In the genomic region with DNA sequence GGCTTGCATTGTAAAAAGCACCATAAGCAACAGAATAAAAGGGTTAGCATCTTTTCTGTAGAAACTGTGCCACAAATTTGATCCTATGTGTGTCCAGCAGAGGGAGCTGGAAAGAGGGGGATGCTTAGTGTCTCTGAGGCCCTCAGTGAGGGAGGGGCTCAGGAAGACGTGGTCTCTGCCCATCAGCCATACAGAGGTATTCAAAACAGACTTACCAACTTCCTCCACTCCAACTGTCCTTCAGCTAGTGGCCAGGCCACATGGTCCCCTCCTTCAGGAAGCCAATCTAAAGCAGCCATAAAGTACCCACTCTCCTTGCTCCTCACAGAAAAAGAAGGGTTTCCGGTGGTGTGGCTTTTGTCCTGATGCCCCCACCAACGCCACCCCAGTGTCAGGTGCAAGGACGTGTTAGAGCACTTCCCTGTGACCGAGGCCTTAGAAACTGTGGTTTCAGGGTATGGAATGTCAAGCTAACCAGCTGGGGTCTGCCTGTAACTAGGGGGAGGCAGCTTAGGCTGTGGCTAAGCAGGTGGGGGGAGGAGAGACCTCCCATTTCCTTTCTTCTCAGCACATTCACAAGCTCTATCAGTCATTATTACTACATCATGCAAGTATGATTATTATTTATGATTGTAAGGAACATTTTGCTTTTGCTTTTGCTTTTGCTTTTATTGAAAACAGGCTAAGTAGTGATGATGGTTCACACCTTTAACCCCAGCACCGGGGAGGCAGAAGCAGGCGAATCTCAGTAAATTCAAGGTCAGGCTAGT, we compare ENCODE assay signal across 8 mouse cellular contexts. TPM values are rescaled to one million over a fixed set of nuclear protein-coding genes. Genes with fewer than 3 reads are reported as not detected.
DNase-seq lines count a peak whose midpoint lies in the region; ATAC-seq lines count a peak whose summit lies in the region.

No protein-coding gene starts in this region.

- H3K4me2 ChIP-seq in midbrain, embryonic 11.5 days: no peak overlapping the region

- no peaks in the 10 kb centered on the region for H3K9me3 ChIP-seq in midbrain, embryonic 11.5 days (ENCODE audit: control insufficient read depth, low read length)
- no peaks in the 10 kb centered on the region for H3K9me3 ChIP-seq in midbrain, embryonic 10.5 days (replicated peaks)

- no peaks in the 10 kb centered on the region for H3K4me1 ChIP-seq in midbrain, embryonic 11.5 days (ENCODE audit: control insufficient read depth, insufficient read depth, low read length)
- H3K4me1 ChIP-seq in midbrain, embryonic 10.5 days: no peaks in the 10 kb centered on the region

- H3K36me3 ChIP-seq in midbrain, embryonic 11.5 days (ENCODE audit: control insufficient read depth, insufficient read depth, low read length): no peaks in the 10 kb centered on the region; the same call in 1 of the 2 replicates
- peaks cover 31% of the 10 kb centered on the region for H3K36me3 ChIP-seq in midbrain, embryonic 10.5 days

- ATAC-seq in cerebellum, adult (ENCODE audit: insufficient number of reproducible peaks, low FRiP score, low TSS enrichment): 0 out of 2 replicates have a peak, but pooled peaks have one; percentile 40
- peak; percentile 59 for ATAC-seq in midbrain, embryonic 11.5 days (ENCODE audit: low FRiP score)
- peak; percentile 64 for ATAC-seq in inflammation-experienced regulatory T-cells, adult 6 months

- no peak overlapping the region for H3K27ac ChIP-seq in midbrain, embryonic 11.5 days (ENCODE audit: low read depth, low read length)
- H3K27ac ChIP-seq in midbrain, embryonic 10.5 days (replicated peaks): no peak overlapping the region

- no peak overlapping the region for H3K9ac ChIP-seq in midbrain, embryonic 11.5 days (ENCODE audit: low read length)

- no peak for DNase-seq in cerebellum, adult 8-10 months
- DNase-seq in midbrain, embryonic 11.5 days (ENCODE audit: low spot score, missing footprints): no peak
- no peak for DNase-seq in midbrain, embryonic 10.5 days (ENCODE audit: low spot score)
- DNase-seq in thymus, postnatal 0 days (ENCODE audit: low spot score): peak; percentile 74
- no peak for DNase-seq in spleen, adult 12 weeks (ENCODE audit: low spot score)
- DNase-seq in right cerebral cortex, postnatal 14 days: no peak

- H3K27me3 ChIP-seq in midbrain, embryonic 11.5 days (ENCODE audit: control insufficient read depth, insufficient read depth, low read length): no peaks in the 10 kb centered on the region
- no peaks in the 10 kb centered on the region for H3K27me3 ChIP-seq in midbrain, embryonic 10.5 days (ENCODE audit: low read depth, poor library complexity, severe bottlenecking)

- 68% methylated on average over 7 of the region's 7 CpGs for WGBS in midbrain, embryonic 11.5 days
- WGBS in midbrain, embryonic 10.5 days: 68% methylated on average over 7 of the region's 7 CpGs

- H3K4me3 ChIP-seq in midbrain, embryonic 11.5 days (ENCODE audit: low read depth, low read length): no peak overlapping the region
- no peak overlapping the region for H3K4me3 ChIP-seq in midbrain, embryonic 10.5 days

RNA-seq across cellular contexts. Expression of gene Nxpe3, which starts 7.1 kb away (rescaled TPM):
- polyA plus RNA-seq in midbrain, embryonic 11.5 days (2014; fragmentation: Nextera tagmentation; extraction: Ambion mirVana): 1.1 TPM in 2 replicates
- polyA plus RNA-seq in midbrain, embryonic 10.5 days (2016; fragmentation: Nextera tagmentation; extraction: Ambion mirVana): 0.95 and 1.1 TPM in 2 replicates
- polyA plus RNA-seq in inflammation-experienced regulatory T-cells, adult 6 months (2017; shearing (Covaris generic)): 10 to 100 TPM; 13.7 to 36.9 (median 22.6) TPM
- 1.8 and 2.2 TPM in 2 replicates for polyA plus RNA-seq in thymus, postnatal 0 days (2015; fragmentation: Nextera tagmentation; extraction: Ambion mirVana)

RNA-seq across cellular contexts. Expression of gene Cep97, which starts 46.7 kb away (rescaled TPM):
- 18.3 and 19.7 TPM in 2 replicates for polyA plus RNA-seq in midbrain, embryonic 11.5 days (2014; fragmentation: Nextera tagmentation; extraction: Ambion mirVana)
- polyA plus RNA-seq in midbrain, embryonic 10.5 days (2016; fragmentation: Nextera tagmentation; extraction: Ambion mirVana): 18.4 and 18.5 TPM in 2 replicates
- polyA plus RNA-seq in inflammation-experienced regulatory T-cells, adult 6 months (2017; shearing (Covaris generic)): 10 to 100 TPM; 21.2 to 26.1 (median 25.2) TPM
- 46.4 and 52.7 TPM in 2 replicates for polyA plus RNA-seq in thymus, postnatal 0 days (2015; fragmentation: Nextera tagmentation; extraction: Ambion mirVana)

RNA-seq across cellular contexts. Expression of gene Nfkbiz, which starts 49.3 kb away (rescaled TPM):
- polyA plus RNA-seq in midbrain, embryonic 11.5 days (2014; fragmentation: Nextera tagmentation; extraction: Ambion mirVana): 1.3 and 1.8 TPM in 2 replicates
- polyA plus RNA-seq in midbrain, embryonic 10.5 days (2016; fragmentation: Nextera tagmentation; extraction: Ambion mirVana): 1.1 and 1.2 TPM in 2 replicates
- 10 to 100 TPM; 24.7 to 39.2 (median 36.9) TPM for polyA plus RNA-seq in inflammation-experienced regulatory T-cells, adult 6 months (2017; shearing (Covaris generic))
- polyA plus RNA-seq in thymus, postnatal 0 days (2015; fragmentation: Nextera tagmentation; extraction: Ambion mirVana): 6.0 and 6.3 TPM in 2 replicates
